In genomic region chr6:146672106-146672505, GRCm38 (mm10) we compare ENCODE assay signal across 21 mouse cellular contexts. TPM values are rescaled to one million over a fixed set of nuclear protein-coding genes. Genes with fewer than 3 reads are reported as not detected.
A peak's percentile ranks its signal among the peaks of the same experiment; 100 is the strongest.
DNase-seq lines count a peak whose midpoint lies in the region; ATAC-seq lines count a peak whose summit lies in the region.
"Had no signal": no experiment of that assay in that cellular context is flagged by ENCODE, and none has a peak within 500 bp of the region (broad histone marks: within the 10 kb centered on the region; RNA-seq: fewer than 3 reads in every experiment).

No protein-coding gene starts in this region.

- intact Hi-C loops in heart, postnatal 25 days (cut with DNase I): no loop called here

- peaks cover 57% of the 10 kb centered on the region for H3K4me1 ChIP-seq in heart, embryonic 12.5 days (replicated peaks)
- H3K4me1 ChIP-seq in kidney, embryonic 15.5 days: no peaks in the 10 kb centered on the region
- H3K4me1 ChIP-seq: embryonic facial prominence, embryonic 15.5 days; forebrain, embryonic 10.5 days; hindbrain, embryonic 13.5 days had no signal

- peak overlapping the region; percentile 89 for H3K27ac ChIP-seq in heart, embryonic 12.5 days (ENCODE audit: poor library complexity, severe bottlenecking)
- H3K27ac ChIP-seq in kidney, embryonic 15.5 days: no peak overlapping the region
- H3K27ac ChIP-seq: embryonic facial prominence, embryonic 15.5 days; forebrain, embryonic 10.5 days; hindbrain, embryonic 13.5 days; hindbrain, postnatal 0 days had no signal

- H3K36me3 ChIP-seq in heart, embryonic 12.5 days: no peaks in the 10 kb centered on the region
- no peaks in the 10 kb centered on the region for H3K36me3 ChIP-seq in kidney, embryonic 15.5 days
- H3K36me3 ChIP-seq: embryonic facial prominence, embryonic 15.5 days; forebrain, embryonic 10.5 days; hindbrain, embryonic 13.5 days had no signal

- WGBS in heart, embryonic 12.5 days: 44% methylated on average over 5 of the region's 5 CpGs
- 82% methylated on average over 5 of the region's 5 CpGs for WGBS in kidney, embryonic 15.5 days

- no peak overlapping the region for H3K4me3 ChIP-seq in heart, embryonic 12.5 days
- no peak overlapping the region for H3K4me3 ChIP-seq in kidney, embryonic 15.5 days (replicated peaks)
- H3K4me3 ChIP-seq: embryonic facial prominence, embryonic 15.5 days; erythroblast, embryonic 14.5 days; forebrain, embryonic 10.5 days; hindbrain, embryonic 13.5 days had no signal

- H3K4me2 ChIP-seq in heart, embryonic 12.5 days: no peak overlapping the region
- H3K4me2 ChIP-seq in kidney, embryonic 15.5 days: no peak overlapping the region
- H3K4me2 ChIP-seq: embryonic facial prominence, embryonic 15.5 days; hindbrain, embryonic 13.5 days had no signal

- peaks cover 7% of the 10 kb centered on the region for H3K9me3 ChIP-seq in heart, embryonic 12.5 days (replicated peaks)
- H3K9me3 ChIP-seq in kidney, embryonic 15.5 days (replicated peaks): no peaks in the 10 kb centered on the region; the same call in 1 of the 2 replicates
- H3K9me3 ChIP-seq: embryonic facial prominence, embryonic 15.5 days had no signal

- no peak overlapping the region for H3K9ac ChIP-seq in heart, embryonic 12.5 days
- H3K9ac ChIP-seq in kidney, embryonic 15.5 days: no peak overlapping the region
- H3K9ac ChIP-seq: embryonic facial prominence, embryonic 15.5 days; hindbrain, embryonic 13.5 days had no signal

- H3K27me3 ChIP-seq in heart, embryonic 12.5 days (replicated peaks): no peaks in the 10 kb centered on the region
- H3K27me3 ChIP-seq in kidney, embryonic 15.5 days: no peaks in the 10 kb centered on the region
- H3K27me3 ChIP-seq: embryonic facial prominence, embryonic 15.5 days; hindbrain, embryonic 13.5 days had no signal

- DNase-seq in heart, adult 11 months: peak; percentile 80
- no peak for DNase-seq in heart, postnatal 25 days (ENCODE audit: low spot score)
- DNase-seq in heart, adult 9 months (ENCODE audit: low spot score in 2 of 2): no peak
- DNase-seq in urinary bladder, postnatal 4 days (ENCODE audit: low spot score in 2 of 2): peak; percentile 12 to 28
- no peak for DNase-seq in urinary bladder, adult 2 months (ENCODE audit: low spot score)
- no peak for DNase-seq in retina, embryonic 14.5 days (ENCODE audit: low spot score)
- DNase-seq: adrenal gland, postnatal 10 days; cerebellum, adult 11 months; cerebellum, adult 8-10 months; cerebellum, postnatal 14 days; embryo, embryonic 11 days; gastrocnemius, postnatal 10 days; kidney, adult 11 months had no signal

- no peak for ATAC-seq in heart, embryonic 12.5 days (ENCODE audit: insufficient number of reproducible peaks, low FRiP score)
- no peak for ATAC-seq in kidney, embryonic 15.5 days (replicated peaks; ENCODE audit: low FRiP score)
- ATAC-seq: forebrain, embryonic 14.5 days; hindbrain, postnatal 0 days had no signal

RNA-seq across cellular contexts. Expression of gene Tm7sf3, which starts 29.5 kb away (rescaled TPM):
- 10 to 100 TPM; 14.8 to 16.2 TPM for total RNA-seq in heart, postnatal 25 days (2021)
- polyA plus RNA-seq in heart, embryonic 12.5 days (2016; fragmentation: Nextera tagmentation; extraction: Ambion mirVana): 49.4 and 51.7 TPM in 2 replicates
- polyA plus RNA-seq in urinary bladder, adult 2 months (2012; rRNA removed): 19.6 and 29.0 TPM in 2 replicates
- 36.5 and 37.0 TPM in 2 replicates for polyA plus RNA-seq in kidney, embryonic 15.5 days (2015; fragmentation: Nextera tagmentation; extraction: Ambion mirVana)

RNA-seq across cellular contexts. Expression of gene Med21, which starts 29.8 kb away (rescaled TPM):
- 10 to 100 TPM; 46.8 to 52.4 TPM for total RNA-seq in heart, postnatal 25 days (2021)
- 130 and 136 TPM in 2 replicates for polyA plus RNA-seq in heart, embryonic 12.5 days (2016; fragmentation: Nextera tagmentation; extraction: Ambion mirVana)
- 77.1 and 98.5 TPM in 2 replicates for polyA plus RNA-seq in urinary bladder, adult 2 months (2012; rRNA removed)
- polyA plus RNA-seq in kidney, embryonic 15.5 days (2015; fragmentation: Nextera tagmentation; extraction: Ambion mirVana): 137 and 154 TPM in 2 replicates

RNA-seq across cellular contexts. Expression of gene Stk38l, which starts 52.7 kb away (rescaled TPM):
- total RNA-seq in heart, postnatal 25 days (2021): 10 to 100 TPM; 12.6 to 14.6 TPM
- polyA plus RNA-seq in heart, embryonic 12.5 days (2016; fragmentation: Nextera tagmentation; extraction: Ambion mirVana): 50.6 and 52.7 TPM in 2 replicates
- polyA plus RNA-seq in urinary bladder, adult 2 months (2012; rRNA removed): 14.2 and 15.7 TPM in 2 replicates
- 14.7 and 16.0 TPM in 2 replicates for polyA plus RNA-seq in kidney, embryonic 15.5 days (2015; fragmentation: Nextera tagmentation; extraction: Ambion mirVana)

Comparison
In these comparisons a context has a peak if more than half of its experiments do, and no peak if none do; other contexts are left out.
1. DNase-seq: peak in heart, adult 11 months (single experiment) and urinary bladder, postnatal 4 days (2 of 2); none in heart, postnatal 25 days (single experiment), heart, adult 9 months (0 of 2), urinary bladder, adult 2 months (single experiment) and retina, embryonic 14.5 days (single experiment).